Mouse (Mus musculus): ENCODE measurements around the gene Dusp11. TPM values are rescaled to one million over a fixed set of nuclear protein-coding genes. Genes with fewer than 3 reads are reported as not detected.
"Not testable (repeated sequence)": the region's sequence is repeated elsewhere in the genome, so short reads cannot be mapped to it uniquely, and the experiment has no call there.

Dusp11 gene
- polyA plus RNA-seq, 1 experiment from 2014 or later: 35.2 TPM

- H3K9ac ChIP-seq (ENCODE audit: low read length): no peak overlapping the region
- H3K27me3 ChIP-seq (replicated peaks; ENCODE audit: control insufficient read depth, insufficient read depth, low read length): no peaks in the 10 kb centered on the region
- peaks cover 63% of the 10 kb centered on the region for H3K36me3 ChIP-seq (ENCODE audit: control insufficient read depth, insufficient read depth, low read length)
- H3K4me3 ChIP-seq (ENCODE audit: low read depth, low read length): no peak overlapping the region
- ATAC-seq (no peak), DNase-seq (ENCODE audit: low spot score) (no peak)
- H3K9me3 ChIP-seq (replicated peaks; ENCODE audit: control insufficient read depth, low read length): no peaks in the 10 kb centered on the region
- 79% methylated on average over 1 of the region's 1 CpGs for WGBS
- no peaks in the 10 kb centered on the region for H3K4me1 ChIP-seq (ENCODE audit: control insufficient read depth, insufficient read depth, low read length)
- H3K27ac ChIP-seq (ENCODE audit: low read depth, low read length): no peak overlapping the region
- H3K4me2 ChIP-seq (ENCODE audit: low read length): no peak overlapping the region
Observed at GRCm38 (mm10) chr6:85926709-85927108, 34.8 kb downstream of the Dusp11 start.

- no peaks in the 10 kb centered on the region for H3K27me3 ChIP-seq (replicated peaks; ENCODE audit: control insufficient read depth, insufficient read depth, low read length)
- H3K27ac ChIP-seq (ENCODE audit: low read depth, low read length): no peak overlapping the region
- H3K9ac ChIP-seq (ENCODE audit: low read length): no peak overlapping the region
- WGBS: 96% methylated on average over 1 of the region's 1 CpGs
- no peak for DNase-seq (ENCODE audit: low spot score)
- H3K4me1 ChIP-seq (ENCODE audit: control insufficient read depth, insufficient read depth, low read length): no peaks in the 10 kb centered on the region
- no peak overlapping the region for H3K4me3 ChIP-seq (ENCODE audit: low read depth, low read length)
- no peaks in the 10 kb centered on the region for H3K9me3 ChIP-seq (replicated peaks; ENCODE audit: control insufficient read depth, low read length)
- no peak overlapping the region for H3K4me2 ChIP-seq (ENCODE audit: low read length)
- ATAC-seq: no peak
- peaks cover 45% of the 10 kb centered on the region for H3K36me3 ChIP-seq (ENCODE audit: control insufficient read depth, insufficient read depth, low read length)
Observed at GRCm38 (mm10) chr6:85923643-85924042, 37.8 kb downstream of the Dusp11 start.

GRCm38 (mm10) chr6:85919401-85919800, 42.1 kb downstream of the Dusp11 start:
- Histone ChIP-seq H3K27me3 (replicated peaks; ENCODE audit: control insufficient read depth, insufficient read depth, low read length) (no peaks in the 10 kb centered on the region), H3K36me3 (ENCODE audit: control insufficient read depth, insufficient read depth, low read length) (peaks cover 7% of the 10 kb centered on the region; the same call in 1 of the 2 replicates), H3K9ac (ENCODE audit: low read length) (no peak overlapping the region), H3K4me3 (ENCODE audit: low read depth, low read length) (no peak overlapping the region), H3K9me3 (replicated peaks; ENCODE audit: control insufficient read depth, low read length) (no peaks in the 10 kb centered on the region), H3K4me2 (ENCODE audit: low read length) (no peak overlapping the region), H3K4me1 (ENCODE audit: control insufficient read depth, insufficient read depth, low read length) (peaks cover 10% of the 10 kb centered on the region), H3K27ac (ENCODE audit: low read depth, low read length) (no peak overlapping the region)
- ATAC-seq (no peak), DNase-seq (ENCODE audit: low spot score) (no peak)
- 93% methylated on average over 4 of the region's 4 CpGs for WGBS

GRCm38 (mm10) chr6:85918341-85918740, 43.1 kb downstream of the Dusp11 start:
- not testable (repeated sequence) for DNase-seq (ENCODE audit: low spot score); H3K4me3 ChIP-seq (ENCODE audit: low read depth, low read length); H3K4me2 ChIP-seq (ENCODE audit: low read length); H3K9me3 ChIP-seq (replicated peaks; ENCODE audit: control insufficient read depth, low read length); H3K27me3 ChIP-seq (replicated peaks; ENCODE audit: control insufficient read depth, insufficient read depth, low read length); H3K27ac ChIP-seq (ENCODE audit: low read depth, low read length); ATAC-seq; H3K36me3 ChIP-seq (ENCODE audit: control insufficient read depth, insufficient read depth, low read length); H3K9ac ChIP-seq (ENCODE audit: low read length)
- H3K4me1 ChIP-seq (ENCODE audit: control insufficient read depth, insufficient read depth, low read length): peaks cover 13% of the 10 kb centered on the region
- 91% methylated on average over 3 of the region's 3 CpGs for WGBS

- Histone ChIP-seq H3K4me1 (ENCODE audit: control insufficient read depth, insufficient read depth, low read length) (peaks cover 13% of the 10 kb centered on the region), H3K4me3 (ENCODE audit: low read depth, low read length) (peak overlapping the region; percentile 55), H3K36me3 (ENCODE audit: control insufficient read depth, insufficient read depth, low read length) (peaks cover 3% of the 10 kb centered on the region; the same call in 1 of the 2 replicates), H3K27ac (ENCODE audit: low read depth, low read length) (0 out of 2 replicates have a peak overlapping the region, but pooled peaks have one; percentile 63), H3K4me2 (ENCODE audit: low read length) (peak overlapping the region; percentile 78), H3K9me3 (replicated peaks; ENCODE audit: control insufficient read depth, low read length) (no peaks in the 10 kb centered on the region), H3K27me3 (replicated peaks; ENCODE audit: control insufficient read depth, insufficient read depth, low read length) (no peaks in the 10 kb centered on the region), H3K9ac (ENCODE audit: low read length) (peak overlapping the region; percentile 82)
- no peak for DNase-seq (ENCODE audit: low spot score)
- 80% methylated on average over 6 of the region's 6 CpGs for WGBS
- ATAC-seq: no peak
Observed at GRCm38 (mm10) chr6:85916596-85916995, 44.9 kb downstream of the Dusp11 start.

- H3K27me3 ChIP-seq (replicated peaks; ENCODE audit: control insufficient read depth, insufficient read depth, low read length); H3K9me3 ChIP-seq (replicated peaks; ENCODE audit: control insufficient read depth, low read length); H3K36me3 ChIP-seq (ENCODE audit: control insufficient read depth, insufficient read depth, low read length): not testable (repeated sequence)
- Histone ChIP-seq H3K4me1 (ENCODE audit: control insufficient read depth, insufficient read depth, low read length) (peaks cover 13% of the 10 kb centered on the region), H3K9ac (ENCODE audit: low read length) (peak within 1 kb of the TSS; percentile 82), H3K4me3 (ENCODE audit: low read depth, low read length) (peak within 1 kb of the TSS; percentile 55), H3K27ac (ENCODE audit: low read depth, low read length) (peak within 1 kb of the TSS; percentile 63; the same call in 1 of the 2 replicates), H3K4me2 (ENCODE audit: low read length) (peak within 1 kb of the TSS; percentile 78)
- under 1% methylated on average over 50 of the region's 61 CpGs for WGBS
- ATAC-seq: peak; percentile 97
- DNase-seq (ENCODE audit: low spot score): peak; percentile 96
Observed at GRCm38 (mm10) chr6:85915539-85916513, 45.6 kb downstream of the Dusp11 start, which contains the start of gene Nat8f1. TSS of gene Nat8f1 (minus strand) at chr6:85915687.

- ATAC-seq (no peak; the same call in 1 of the 2 replicates), DNase-seq (ENCODE audit: low spot score) (no peak)
- H3K4me2 ChIP-seq (ENCODE audit: low read length): peak overlapping the region; percentile 78
- H3K4me3 ChIP-seq (ENCODE audit: low read depth, low read length): peak overlapping the region; percentile 55
- H3K27me3 ChIP-seq (replicated peaks; ENCODE audit: control insufficient read depth, insufficient read depth, low read length): no peaks in the 10 kb centered on the region
- no peaks in the 10 kb centered on the region for H3K36me3 ChIP-seq (ENCODE audit: control insufficient read depth, insufficient read depth, low read length)
- H3K9ac ChIP-seq (ENCODE audit: low read length): peak overlapping the region; percentile 82
- no peaks in the 10 kb centered on the region for H3K9me3 ChIP-seq (replicated peaks; ENCODE audit: control insufficient read depth, low read length)
- peaks cover 13% of the 10 kb centered on the region for H3K4me1 ChIP-seq (ENCODE audit: control insufficient read depth, insufficient read depth, low read length)
- 5% methylated on average over 11 of the region's 11 CpGs for WGBS
- peak overlapping the region; percentile 50; the same call in 1 of the 2 replicates for H3K27ac ChIP-seq (ENCODE audit: low read depth, low read length)
Observed at GRCm38 (mm10) chr6:85915141-85915538, 46.3 kb downstream of the Dusp11 start.

GRCm38 (mm10) chr6:85911587-85911986, 49.9 kb downstream of the Dusp11 start, which contains the start of gene Tprkb:
TSS of gene Tprkb (plus strand) at chr6:85911865.
- Histone ChIP-seq H3K4me1 (ENCODE audit: control insufficient read depth, insufficient read depth, low read length) (peaks cover 13% of the 10 kb centered on the region), H3K27ac (ENCODE audit: low read depth, low read length) (no peak within 1 kb of the TSS), H3K9me3 (replicated peaks; ENCODE audit: control insufficient read depth, low read length) (no peaks in the 10 kb centered on the region), H3K4me3 (ENCODE audit: low read depth, low read length) (no peak within 1 kb of the TSS), H3K36me3 (ENCODE audit: control insufficient read depth, insufficient read depth, low read length) (no peaks in the 10 kb centered on the region), H3K4me2 (ENCODE audit: low read length) (no peak within 1 kb of the TSS), H3K27me3 (replicated peaks; ENCODE audit: control insufficient read depth, insufficient read depth, low read length) (no peaks in the 10 kb centered on the region), H3K9ac (ENCODE audit: low read length) (no peak within 1 kb of the TSS)
- ATAC-seq (no peak), DNase-seq (ENCODE audit: low spot score) (no peak)
- 92% methylated on average over 3 of the region's 3 CpGs for WGBS

- no peak overlapping the region for H3K4me2 ChIP-seq (ENCODE audit: low read length)
- no peak overlapping the region for H3K27ac ChIP-seq (ENCODE audit: low read depth, low read length)
- H3K9me3 ChIP-seq (replicated peaks; ENCODE audit: control insufficient read depth, low read length): no peaks in the 10 kb centered on the region
- H3K36me3 ChIP-seq (ENCODE audit: control insufficient read depth, insufficient read depth, low read length): no peaks in the 10 kb centered on the region
- DNase-seq (ENCODE audit: low spot score): no peak
- WGBS: 95% methylated on average over 1 of the region's 1 CpGs
- no peak for ATAC-seq
- no peaks in the 10 kb centered on the region for H3K27me3 ChIP-seq (replicated peaks; ENCODE audit: control insufficient read depth, insufficient read depth, low read length)
- H3K4me3 ChIP-seq (ENCODE audit: low read depth, low read length): no peak overlapping the region
- peaks cover 7% of the 10 kb centered on the region for H3K4me1 ChIP-seq (ENCODE audit: control insufficient read depth, insufficient read depth, low read length)
- H3K9ac ChIP-seq (ENCODE audit: low read length): no peak overlapping the region
Observed at GRCm38 (mm10) chr6:85909704-85910103, 51.8 kb downstream of the Dusp11 start.

Data from forebrain, embryonic 14.5 days (tissue).